Mouse (Mus musculus): Measurements from ENCODE around the gene Mgat4e.

DNA sequence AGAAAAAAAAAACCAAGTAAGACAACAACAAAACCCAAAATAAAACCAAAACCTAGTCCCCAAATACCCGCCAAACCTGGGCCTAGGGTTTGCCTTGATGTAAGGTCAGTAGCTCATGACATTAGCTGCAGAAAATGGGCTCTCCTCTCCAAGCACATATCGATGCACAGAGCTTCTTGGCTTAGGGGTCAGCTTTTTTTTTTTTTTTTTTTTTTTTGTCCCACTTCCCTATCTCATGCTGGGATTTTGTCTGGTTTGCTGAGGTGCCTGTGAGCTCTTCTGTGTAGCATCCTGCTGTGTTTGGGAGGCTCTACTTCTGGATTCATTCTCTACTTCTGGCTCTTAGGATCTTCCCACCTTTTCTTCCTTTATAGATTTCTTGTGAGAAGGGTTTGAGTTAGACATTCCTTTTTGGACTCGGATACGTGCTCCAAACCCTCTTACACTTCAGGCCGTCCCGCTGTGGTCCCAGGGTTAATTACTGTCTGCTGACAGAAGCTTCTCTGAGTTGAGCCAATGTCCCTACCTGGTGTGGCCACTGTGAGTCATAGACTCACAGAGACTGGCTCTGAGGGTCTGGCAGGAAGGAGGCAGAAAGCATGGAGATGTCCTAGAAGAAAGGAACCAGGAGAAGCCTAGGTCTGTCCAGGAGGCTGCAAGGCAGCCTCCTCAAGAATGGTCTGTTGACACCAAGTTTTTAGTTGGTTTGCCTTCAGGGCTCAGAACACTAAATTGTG is 28.1 kb upstream of the Mgat4e start:
- TF ChIP-seq POLR2A (IDR thresholded peaks at IDR 0.05; ENCODE audit: insufficient read length, low read depth) (no peak), REST (IDR thresholded peaks at IDR 0.05; ENCODE audit: insufficient read depth, insufficient read length) (no peak), MAX (IDR thresholded peaks at IDR 0.05; ENCODE audit: low read depth) (no peak), TCF12 (IDR thresholded peaks at IDR 0.05; ENCODE audit: insufficient read depth, poor library complexity, severe bottlenecking) (no peak)

All from myocyte (in vitro differentiated cells).